ENCODE assay signal across 9 mouse cellular contexts in the genomic region with DNA sequence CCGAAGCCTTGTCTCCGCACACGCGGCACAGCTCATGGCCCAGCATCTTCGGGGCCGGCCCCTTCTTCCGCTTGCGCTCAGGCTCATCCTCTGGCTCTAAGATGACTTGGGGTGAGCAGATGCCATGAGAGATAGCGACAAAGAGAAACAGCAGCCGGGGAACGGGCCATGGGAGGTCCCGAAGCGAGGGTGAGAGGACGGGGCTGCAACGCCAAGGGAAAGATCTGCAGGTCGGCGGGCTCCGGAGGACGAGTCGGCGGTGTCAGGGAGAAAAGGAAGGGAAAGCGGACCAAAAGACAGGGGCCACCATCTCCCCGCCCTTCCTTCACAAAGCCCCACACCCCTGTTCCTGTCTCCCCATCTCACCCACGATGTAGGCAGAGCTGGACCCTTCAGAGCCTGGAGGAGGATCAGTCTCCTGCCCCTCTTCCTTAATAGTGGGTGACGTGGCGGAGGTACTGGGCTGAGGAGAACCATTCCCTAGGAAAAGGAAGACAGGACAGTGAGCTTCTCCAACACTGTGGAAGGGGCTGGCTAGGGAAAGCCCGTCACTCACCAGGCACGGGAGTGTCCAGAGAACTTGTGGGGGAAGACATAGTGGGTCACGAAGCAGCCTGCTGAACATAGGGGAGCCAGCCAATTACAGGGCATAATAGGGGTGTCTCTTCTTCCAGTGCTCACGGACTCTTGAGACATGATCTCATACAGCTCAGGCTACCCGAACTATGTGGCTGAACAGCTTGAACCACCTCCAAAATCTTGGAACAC. TPM values are rescaled to one million over a fixed set of nuclear protein-coding genes. Genes with fewer than 3 reads are reported as not detected.
A peak's percentile ranks its signal among the peaks of the same experiment; 100 is the strongest.
DNase-seq lines count a peak whose midpoint lies in the region; ATAC-seq and TF ChIP-seq lines count a peak whose summit lies in the region.
"Had no signal": no experiment of that assay in that cellular context is flagged by ENCODE, and none has a peak within 500 bp of the region (broad histone marks: within the 10 kb centered on the region; RNA-seq: fewer than 3 reads in every experiment).

No protein-coding gene starts in this region.

- peak overlapping the region; percentile 75 for H3K4me2 ChIP-seq in heart, embryonic 13.5 days
- peak overlapping the region; percentile 70 for H3K4me2 ChIP-seq in hindbrain, embryonic 13.5 days
- peak overlapping the region; percentile 85 for H3K4me2 ChIP-seq in midbrain, embryonic 13.5 days (replicated peaks)

- no peak for DNase-seq in heart, postnatal 14 days
- no peak for DNase-seq in cerebellum, adult 8-10 months
- no peak for DNase-seq in right cerebral cortex, postnatal 25 days
- DNase-seq in ovary, adult 18-20 months (ENCODE audit: low spot score) = no peak

- TF ChIP-seq POLR2A in bone marrow macrophage, adult 2 months (IDR thresholded peaks at IDR 0.05; ENCODE audit: borderline replicate concordance, low read depth, low read length) = no peak

- no peak for ATAC-seq in heart, embryonic 13.5 days (ENCODE audit: extremely low read depth, insufficient number of reproducible peaks, low FRiP score, low TSS enrichment)
- peak; percentile 15 for ATAC-seq in hindbrain, embryonic 13.5 days (ENCODE audit: low FRiP score)
- ATAC-seq in midbrain, embryonic 13.5 days = peak; percentile 10; the same call in 1 of the 2 replicates

- H3K4me1 ChIP-seq in heart, embryonic 13.5 days = peaks cover 20% of the 10 kb centered on the region
- H3K4me1 ChIP-seq in bone marrow macrophage, adult 2 months (ENCODE audit: control insufficient read depth, insufficient read depth, low read length) = no peaks in the 10 kb centered on the region
- H3K4me1 ChIP-seq in hindbrain, embryonic 13.5 days (replicated peaks) = peaks cover 28% of the 10 kb centered on the region
- H3K4me1 ChIP-seq in midbrain, embryonic 13.5 days (replicated peaks) = peaks cover 25% of the 10 kb centered on the region

- peak overlapping the region; percentile 87 for H3K4me3 ChIP-seq in heart, embryonic 13.5 days
- H3K4me3 ChIP-seq in bone marrow macrophage, adult 2 months (ENCODE audit: insufficient read depth, low read length) = peak overlapping the region; percentile 100
- peak overlapping the region; percentile 71 for H3K4me3 ChIP-seq in hindbrain, embryonic 13.5 days
- H3K4me3 ChIP-seq in midbrain, embryonic 13.5 days (replicated peaks) = peak overlapping the region; percentile 84

- WGBS in heart, embryonic 13.5 days = 81% methylated on average over 30 of the region's 31 CpGs
- 89% methylated on average over 30 of the region's 31 CpGs for WGBS in hindbrain, embryonic 13.5 days
- 86% methylated on average over 27 of the region's 31 CpGs for WGBS in midbrain, embryonic 13.5 days

- H3K36me3 ChIP-seq in heart, embryonic 13.5 days = peaks cover 32% of the 10 kb centered on the region
- peaks cover 31% of the 10 kb centered on the region for H3K36me3 ChIP-seq in hindbrain, embryonic 13.5 days
- H3K36me3 ChIP-seq in midbrain, embryonic 13.5 days = peaks cover 31% of the 10 kb centered on the region

- no peak overlapping the region for H3K27ac ChIP-seq in heart, embryonic 13.5 days (replicated peaks)
- no peak overlapping the region for H3K27ac ChIP-seq in bone marrow macrophage, adult 2 months (ENCODE audit: insufficient read depth, low read depth, low read length)
- H3K27ac ChIP-seq in hindbrain, embryonic 13.5 days = 0 out of 2 replicates have a peak overlapping the region, but pooled peaks have one; percentile 91
- H3K27ac ChIP-seq in midbrain, embryonic 13.5 days = no peak overlapping the region; the same call in 1 of the 2 replicates

- TF ChIP-seq CTCF in bone marrow macrophage, adult 2 months (IDR thresholded peaks at IDR 0.05; ENCODE audit: low read depth, low read length) = no peak

- no peaks in the 10 kb centered on the region for H3K9me3 ChIP-seq in heart, embryonic 13.5 days
- H3K9me3 ChIP-seq in hindbrain, embryonic 13.5 days = no peaks in the 10 kb centered on the region
- no peaks in the 10 kb centered on the region for H3K9me3 ChIP-seq in midbrain, embryonic 13.5 days

- peak overlapping the region; percentile 88; the same call in 1 of the 2 replicates for H3K9ac ChIP-seq in heart, embryonic 13.5 days
- H3K9ac ChIP-seq in hindbrain, embryonic 13.5 days = peak overlapping the region; percentile 65; the same call in 1 of the 2 replicates
- peak overlapping the region; percentile 66; the same call in 1 of the 2 replicates for H3K9ac ChIP-seq in midbrain, embryonic 13.5 days (replicated peaks)

- H3K27me3 ChIP-seq in heart, embryonic 13.5 days (replicated peaks) = peaks cover 21% of the 10 kb centered on the region; the same call in 1 of the 2 replicates
- H3K27me3 ChIP-seq in hindbrain, embryonic 13.5 days = peaks cover 21% of the 10 kb centered on the region; the same call in 1 of the 2 replicates
- 0 out of 2 replicates have a peak, but pooled peaks cover 8% of the 10 kb centered on the region for H3K27me3 ChIP-seq in midbrain, embryonic 13.5 days

- intact Hi-C loops in heart, postnatal 14 days (cut with DNase I) = loop anchor here (10.0 kb wide), 2 partner anchors 178 to 288 kb away; partner anchors contain the start of gene Gm15517

RNA-seq across cellular contexts. Expression of gene Nr1h2, which starts 1.4 kb away (rescaled TPM):
- polyA plus RNA-seq in heart, embryonic 13.5 days (2015; fragmentation: Nextera tagmentation; extraction: Ambion mirVana) = 53.5 and 58.3 TPM in 2 replicates
- 10 to 100 TPM; 49.1 to 53.5 TPM for total RNA-seq in heart, postnatal 14 days (2021)
- polyA plus RNA-seq in bone marrow macrophage, adult 2 months (2012; ENCODE audit: insufficient read depth, insufficient read length, missing spikeins) = 98.8 and 104 TPM in 2 replicates
- 69.8 and 70.9 TPM in 2 replicates for polyA plus RNA-seq in hindbrain, embryonic 13.5 days (2015; fragmentation: Nextera tagmentation; extraction: Ambion mirVana)
- polyA plus RNA-seq in midbrain, embryonic 13.5 days (2015; fragmentation: Nextera tagmentation; extraction: Ambion mirVana) = 71.3 and 74.9 TPM in 2 replicates

RNA-seq across cellular contexts. Expression of gene Pold1, which starts 3.7 kb away (rescaled TPM):
- 56.1 and 58.7 TPM in 2 replicates for polyA plus RNA-seq in heart, embryonic 13.5 days (2015; fragmentation: Nextera tagmentation; extraction: Ambion mirVana)
- total RNA-seq in heart, postnatal 14 days (2021) = 10 to 100 TPM; 14.5 to 16.0 TPM
- 18.7 and 25.8 TPM in 2 replicates for polyA plus RNA-seq in bone marrow macrophage, adult 2 months (2012; ENCODE audit: insufficient read depth, insufficient read length, missing spikeins)
- 24.4 and 28.8 TPM in 2 replicates for polyA plus RNA-seq in hindbrain, embryonic 13.5 days (2015; fragmentation: Nextera tagmentation; extraction: Ambion mirVana)
- 38.7 and 40.1 TPM in 2 replicates for polyA plus RNA-seq in midbrain, embryonic 13.5 days (2015; fragmentation: Nextera tagmentation; extraction: Ambion mirVana)

RNA-seq across cellular contexts. Expression of gene Napsa, which starts 19.9 kb away (rescaled TPM):
- polyA plus RNA-seq in heart, embryonic 13.5 days (2015; fragmentation: Nextera tagmentation; extraction: Ambion mirVana) = 0.39 and 0.43 TPM in 2 replicates
- under 1 TPM; 0.46 to 0.60 TPM for total RNA-seq in heart, postnatal 14 days (2021)
- 218 and 224 TPM in 2 replicates for polyA plus RNA-seq in bone marrow macrophage, adult 2 months (2012; ENCODE audit: insufficient read depth, insufficient read length, missing spikeins)
- polyA plus RNA-seq in hindbrain, embryonic 13.5 days (2015; fragmentation: Nextera tagmentation; extraction: Ambion mirVana) = 1.1 and 1.7 TPM in 2 replicates
- polyA plus RNA-seq in midbrain, embryonic 13.5 days (2015; fragmentation: Nextera tagmentation; extraction: Ambion mirVana) = 0.64 and 1.3 TPM in 2 replicates
- total RNA-seq: MEL had no signal

RNA-seq across cellular contexts. Expression of gene Spib, which starts 20.5 kb away (rescaled TPM):
- 0.05 and 0.13 TPM in 2 replicates for polyA plus RNA-seq in heart, embryonic 13.5 days (2015; fragmentation: Nextera tagmentation; extraction: Ambion mirVana)
- 1 to 10 TPM in 1 of 2 experiments, under 1 TPM in 1; 0.65 to 1.1 TPM for total RNA-seq in heart, postnatal 14 days (2021)
- polyA plus RNA-seq in bone marrow macrophage, adult 2 months (2012; ENCODE audit: insufficient read depth, insufficient read length, missing spikeins) = 0.32 and 0.43 TPM in 2 replicates
- polyA plus RNA-seq in hindbrain, embryonic 13.5 days (2015; fragmentation: Nextera tagmentation; extraction: Ambion mirVana) = not detected in 2 replicates
- not detected in 2 replicates for polyA plus RNA-seq in midbrain, embryonic 13.5 days (2015; fragmentation: Nextera tagmentation; extraction: Ambion mirVana)

RNA-seq across cellular contexts. Expression of gene Mybpc2, which starts 27.9 kb away (rescaled TPM):
- 2.2 and 2.4 TPM in 2 replicates for polyA plus RNA-seq in heart, embryonic 13.5 days (2015; fragmentation: Nextera tagmentation; extraction: Ambion mirVana)
- 10 to 100 TPM; 10.5 to 16.8 TPM for total RNA-seq in heart, postnatal 14 days (2021)
- polyA plus RNA-seq in bone marrow macrophage, adult 2 months (2012; ENCODE audit: insufficient read depth, insufficient read length, missing spikeins) = not detected in 2 replicates
- polyA plus RNA-seq in hindbrain, embryonic 13.5 days (2015; fragmentation: Nextera tagmentation; extraction: Ambion mirVana) = 0.08 and 0.18 TPM in 2 replicates
- 0.16 and 0.23 TPM in 2 replicates for polyA plus RNA-seq in midbrain, embryonic 13.5 days (2015; fragmentation: Nextera tagmentation; extraction: Ambion mirVana)
- total RNA-seq: MEL had no signal

Comparison
In these comparisons a context has a peak if more than half of its experiments do, and no peak if none do; other contexts are left out.
1. RNA of gene Napsa, which starts 19.9 kb away (polyA plus RNA-seq): 218 to 224 TPM in bone marrow macrophage, adult 2 months; 1.1 to 1.7 TPM in hindbrain, embryonic 13.5 days, 0.64 to 1.3 TPM in midbrain, embryonic 13.5 days and 0.39 to 0.43 TPM in heart, embryonic 13.5 days; every median in the first group is over 10 times any median in the second.
2. Peak in every context shown above with its lines, with median percentiles within 50 percentile points of each other: H3K4me2 ChIP-seq, H3K4me3 ChIP-seq and H3K9ac ChIP-seq.